Mouse (Mus musculus): ENCODE data around the gene Tgfbrap1. TPM values are rescaled to one million over a fixed set of nuclear protein-coding genes. Genes with fewer than 3 reads are reported as not detected.
A peak's percentile ranks its signal among the peaks of the same experiment; 100 is the strongest.

Tgfbrap1 gene
- total and polyA plus RNA-seq, 3 experiments = 13.0 to 44.5 (median 19.7) TPM

DNA sequence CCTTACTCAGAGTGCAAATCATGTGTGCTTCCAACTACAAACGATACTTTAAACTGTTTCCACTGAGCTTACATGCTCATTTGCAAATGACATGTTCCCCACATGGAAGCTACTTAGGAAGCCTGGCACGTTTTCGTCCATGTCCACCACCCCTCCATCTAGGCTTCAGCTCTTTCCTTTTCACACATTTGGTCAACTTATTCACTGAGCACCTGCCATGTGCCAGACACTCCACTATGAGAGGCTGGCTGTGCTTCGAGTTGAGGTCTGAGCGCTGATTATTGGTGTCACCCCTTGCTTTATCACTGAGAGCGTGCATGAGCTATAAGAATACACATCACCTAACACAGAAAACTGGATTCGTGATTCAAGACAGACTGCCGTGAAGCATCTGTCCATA, 26.4 kb downstream of the Tgfbrap1 start:
- H3K36me3 ChIP-seq (replicated peaks) = peaks cover 81% of the 10 kb centered on the region

DNA sequence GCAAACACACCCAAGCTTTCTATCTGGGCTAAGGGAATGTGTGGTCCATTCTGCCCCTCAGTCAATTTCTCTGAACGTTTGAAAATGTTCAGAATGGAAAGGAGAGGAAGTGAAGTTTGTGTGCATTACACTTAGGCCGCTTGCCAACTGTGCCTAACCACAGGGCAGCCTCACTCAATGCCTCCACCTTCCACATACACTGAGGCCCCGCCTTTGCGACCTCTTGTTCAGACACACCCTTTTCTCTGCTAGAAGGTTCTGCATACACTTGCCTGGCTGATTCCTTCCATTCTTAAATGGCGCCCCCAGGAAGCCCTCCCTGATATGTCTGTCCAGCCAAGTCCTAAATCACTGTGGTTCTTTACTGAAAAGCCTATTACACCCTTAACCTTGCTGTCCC, 27.7 kb downstream of the Tgfbrap1 start:
- peaks cover 12% of the 10 kb centered on the region for H3K4me1 ChIP-seq (ENCODE audit: insufficient read depth, low read depth, low read length)
- ATAC-seq (ENCODE audit: extremely low read depth, insufficient number of reproducible peaks, low FRiP score, poor library complexity, severe bottlenecking) = peak; percentile 36; the same call in 1 of the 2 replicates
- TF ChIP-seq POLR2AphosphoS5 (IDR thresholded peaks at IDR 0.05; ENCODE audit: insufficient replicate concordance, low read depth, low read length) (no peak), CTCF (IDR thresholded peaks at IDR 0.05; ENCODE audit: low read depth, low read length) (no peak), TAL1 (conservative IDR thresholded peaks at IDR 0.05; ENCODE audit: low read depth, low read length) (no peak), GATA1 (IDR thresholded peaks at IDR 0.05; ENCODE audit: borderline replicate concordance, low read length) (no peak)
- no peaks in the 10 kb centered on the region for H3K27me3 ChIP-seq (ENCODE audit: insufficient read depth, low read length)
- no peaks in the 10 kb centered on the region for H3K9me3 ChIP-seq (replicated peaks)
- DNase-seq (ENCODE audit: low spot score) = peak; percentile 72
- peaks cover 81% of the 10 kb centered on the region for H3K36me3 ChIP-seq (replicated peaks)
- H3K4me3 ChIP-seq (ENCODE audit: low read depth, low read length) = no peak overlapping the region

More for the DNA sequence above, 26.4 kb downstream of the Tgfbrap1 start:
- DNase-seq (ENCODE audit: low spot score) (no peak), ATAC-seq (ENCODE audit: extremely low read depth, insufficient number of reproducible peaks, low FRiP score, poor library complexity, severe bottlenecking) (no peak)
- H3K4me3 ChIP-seq (ENCODE audit: low read depth, low read length) = no peak overlapping the region
- H3K27me3 ChIP-seq (ENCODE audit: insufficient read depth, low read length) = no peaks in the 10 kb centered on the region
- no peaks in the 10 kb centered on the region for H3K9me3 ChIP-seq (replicated peaks)
- H3K4me1 ChIP-seq (ENCODE audit: insufficient read depth, low read depth, low read length) = peaks cover 12% of the 10 kb centered on the region
- TF ChIP-seq GATA1 (IDR thresholded peaks at IDR 0.05; ENCODE audit: borderline replicate concordance, low read length) (no peak), POLR2AphosphoS5 (IDR thresholded peaks at IDR 0.05; ENCODE audit: insufficient replicate concordance, low read depth, low read length) (no peak), CTCF (IDR thresholded peaks at IDR 0.05; ENCODE audit: low read depth, low read length) (no peak), GATA2 (IDR thresholded peaks at IDR 0.05; ENCODE audit: borderline replicate concordance, low read depth, low read length) (no peak), TAL1 (conservative IDR thresholded peaks at IDR 0.05; ENCODE audit: low read depth, low read length) (no peak)

DNA sequence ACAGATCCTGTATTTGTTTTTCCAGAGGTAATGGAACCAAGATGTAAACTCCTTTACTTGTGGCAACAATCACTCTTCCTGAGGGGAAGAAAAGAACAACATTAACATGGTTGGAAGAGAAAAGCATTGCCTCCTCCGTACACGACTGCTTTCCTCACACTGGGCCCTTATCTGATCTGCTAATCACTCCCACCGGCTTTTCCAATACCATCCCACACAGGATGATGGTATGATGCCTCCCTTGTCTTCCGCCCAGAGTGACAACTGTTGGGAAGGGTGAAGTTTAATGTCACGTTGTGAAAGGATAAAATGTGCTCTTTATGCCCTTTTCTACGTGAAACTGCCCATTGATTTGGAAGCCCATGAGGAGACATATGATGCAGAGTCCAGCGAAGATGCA, 30.9 kb downstream of the Tgfbrap1 start:
- peaks cover 76% of the 10 kb centered on the region for H3K36me3 ChIP-seq (replicated peaks)
- TF ChIP-seq CTCF (IDR thresholded peaks at IDR 0.05; ENCODE audit: low read depth, low read length) (no peak), GATA1 (IDR thresholded peaks at IDR 0.05; ENCODE audit: borderline replicate concordance, low read length) (no peak), TAL1 (conservative IDR thresholded peaks at IDR 0.05; ENCODE audit: low read depth, low read length) (no peak), POLR2AphosphoS5 (IDR thresholded peaks at IDR 0.05; ENCODE audit: insufficient replicate concordance, low read depth, low read length) (no peak), GATA2 (IDR thresholded peaks at IDR 0.05; ENCODE audit: borderline replicate concordance, low read depth, low read length) (no peak)
- H3K4me1 ChIP-seq (ENCODE audit: insufficient read depth, low read depth, low read length) = peaks cover 12% of the 10 kb centered on the region
- no peaks in the 10 kb centered on the region for H3K9me3 ChIP-seq (replicated peaks)
- no peak for DNase-seq (ENCODE audit: low spot score)
- ATAC-seq (ENCODE audit: extremely low read depth, insufficient number of reproducible peaks, low FRiP score, poor library complexity, severe bottlenecking) = no peak
- no peaks in the 10 kb centered on the region for H3K27me3 ChIP-seq (ENCODE audit: insufficient read depth, low read length)
- H3K4me3 ChIP-seq (ENCODE audit: low read depth, low read length) = no peak overlapping the region

DNA sequence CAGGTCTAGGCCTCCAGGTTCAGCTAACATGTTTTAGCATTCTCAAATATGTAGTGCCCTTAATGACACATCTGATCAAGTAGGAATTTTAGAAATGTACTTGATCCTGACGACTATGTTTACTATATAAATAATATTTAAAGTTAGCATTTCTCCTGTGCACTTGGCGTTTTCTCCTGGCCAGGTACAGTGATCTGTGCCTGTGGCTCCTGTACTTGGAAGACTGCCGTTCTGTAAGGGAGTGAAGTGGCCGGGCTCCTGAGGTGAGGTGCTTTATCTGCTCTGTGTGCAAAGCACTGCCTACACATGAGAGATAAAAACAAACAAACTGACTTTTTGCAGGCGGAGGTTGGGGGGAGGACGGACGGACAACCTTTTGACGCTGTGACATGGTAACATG, 31.9 kb downstream of the Tgfbrap1 start:
- no peak for DNase-seq (ENCODE audit: low spot score)
- Histone ChIP-seq H3K4me1 (ENCODE audit: insufficient read depth, low read depth, low read length) (peaks cover 12% of the 10 kb centered on the region), H3K36me3 (replicated peaks) (peaks cover 77% of the 10 kb centered on the region), H3K9me3 (replicated peaks) (no peaks in the 10 kb centered on the region), H3K4me3 (ENCODE audit: low read depth, low read length) (no peak overlapping the region), H3K27me3 (ENCODE audit: insufficient read depth, low read length) (no peaks in the 10 kb centered on the region)
- no peak for TF ChIP-seq TAL1 (conservative IDR thresholded peaks at IDR 0.05; ENCODE audit: low read depth, low read length)
- no peak for TF ChIP-seq CTCF (IDR thresholded peaks at IDR 0.05; ENCODE audit: low read depth, low read length)
- no peak for TF ChIP-seq POLR2AphosphoS5 (IDR thresholded peaks at IDR 0.05; ENCODE audit: insufficient replicate concordance, low read depth, low read length)
- TF ChIP-seq GATA2 (IDR thresholded peaks at IDR 0.05; ENCODE audit: borderline replicate concordance, low read depth, low read length) = no peak
- TF ChIP-seq GATA1 (IDR thresholded peaks at IDR 0.05; ENCODE audit: borderline replicate concordance, low read length) = no peak
- ATAC-seq (ENCODE audit: extremely low read depth, insufficient number of reproducible peaks, low FRiP score, poor library complexity, severe bottlenecking) = no peak

DNA sequence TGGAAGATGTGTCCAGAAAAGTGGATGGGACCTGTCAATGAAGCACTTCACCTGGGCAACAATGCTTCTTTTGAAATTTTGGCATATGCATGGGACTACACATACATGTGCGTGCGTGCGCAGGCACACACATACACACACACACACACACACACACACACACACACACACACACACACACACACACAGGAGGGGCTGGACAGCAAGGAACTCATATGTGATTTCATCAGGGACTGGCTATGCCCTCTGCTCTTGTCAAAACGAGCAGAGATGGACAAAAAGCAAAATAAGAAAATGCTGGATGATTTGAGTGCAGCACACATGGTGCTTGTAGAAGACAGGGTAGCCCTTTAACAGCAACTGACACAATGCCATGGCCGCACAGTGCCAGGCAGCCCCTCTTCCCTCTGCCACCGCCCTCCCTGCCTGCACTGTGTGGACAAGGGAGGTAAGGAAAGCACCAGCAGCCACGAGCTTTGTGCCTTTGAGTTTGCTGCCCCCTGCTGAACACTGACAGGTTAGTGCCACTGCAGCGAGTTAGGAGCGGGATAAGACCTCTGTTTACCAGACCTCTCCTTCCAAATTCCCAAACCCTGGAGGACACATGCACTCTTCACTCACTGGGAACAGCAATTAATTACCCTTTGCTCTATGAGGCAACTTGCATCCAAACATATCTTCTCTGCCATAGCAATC, 32.7 kb downstream of the Tgfbrap1 start:
- DNase-seq (ENCODE audit: low spot score) (peak; percentile 34), ATAC-seq (ENCODE audit: extremely low read depth, insufficient number of reproducible peaks, low FRiP score, poor library complexity, severe bottlenecking) (no peak)
- peaks cover 5% of the 10 kb centered on the region for H3K4me1 ChIP-seq (ENCODE audit: insufficient read depth, low read depth, low read length)
- no peaks in the 10 kb centered on the region for H3K27me3 ChIP-seq (ENCODE audit: insufficient read depth, low read length)
- peaks cover 77% of the 10 kb centered on the region for H3K36me3 ChIP-seq (replicated peaks)
- no peaks in the 10 kb centered on the region for H3K9me3 ChIP-seq (replicated peaks)
- TF ChIP-seq GATA2 (IDR thresholded peaks at IDR 0.05; ENCODE audit: borderline replicate concordance, low read depth, low read length) = no peak
- TF ChIP-seq TAL1 (conservative IDR thresholded peaks at IDR 0.05; ENCODE audit: low read depth, low read length) = no peak
- no peak for TF ChIP-seq POLR2AphosphoS5 (IDR thresholded peaks at IDR 0.05; ENCODE audit: insufficient replicate concordance, low read depth, low read length)
- TF ChIP-seq CTCF (IDR thresholded peaks at IDR 0.05; ENCODE audit: low read depth, low read length) = peak; percentile 45
- no peak for TF ChIP-seq GATA1 (IDR thresholded peaks at IDR 0.05; ENCODE audit: borderline replicate concordance, low read length)
- no peak overlapping the region for H3K4me3 ChIP-seq (ENCODE audit: low read depth, low read length)

DNA sequence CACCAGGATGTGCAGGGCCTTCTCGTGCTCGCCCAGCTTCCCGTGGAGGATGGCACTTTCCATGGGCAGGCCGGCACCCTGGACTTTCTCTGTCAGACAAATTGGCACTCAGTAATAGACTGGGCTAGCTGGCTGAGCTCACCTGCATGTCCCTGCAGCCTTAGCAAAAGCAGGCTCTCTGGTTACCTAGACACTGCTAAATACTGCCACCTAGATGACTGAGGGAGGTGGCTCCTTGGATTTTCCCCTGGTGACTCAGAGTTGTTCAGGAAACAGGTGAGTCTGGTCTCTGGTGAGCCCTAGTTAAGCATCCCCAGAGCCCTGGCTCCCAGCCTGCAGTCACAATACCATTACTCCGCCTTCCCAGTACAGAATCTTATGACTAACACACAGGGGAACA, 46.5 kb downstream of the Tgfbrap1 start:
- Histone ChIP-seq H3K9me3 (replicated peaks) (no peaks in the 10 kb centered on the region), H3K4me1 (ENCODE audit: insufficient read depth, low read depth, low read length) (no peaks in the 10 kb centered on the region), H3K27me3 (ENCODE audit: insufficient read depth, low read length) (no peaks in the 10 kb centered on the region), H3K4me3 (ENCODE audit: low read depth, low read length) (no peak overlapping the region), H3K36me3 (replicated peaks) (peaks cover 91% of the 10 kb centered on the region)
- TF ChIP-seq GATA2 (IDR thresholded peaks at IDR 0.05; ENCODE audit: borderline replicate concordance, low read depth, low read length) (no peak), CTCF (IDR thresholded peaks at IDR 0.05; ENCODE audit: low read depth, low read length) (no peak), GATA1 (IDR thresholded peaks at IDR 0.05; ENCODE audit: borderline replicate concordance, low read length) (no peak), POLR2AphosphoS5 (IDR thresholded peaks at IDR 0.05; ENCODE audit: insufficient replicate concordance, low read depth, low read length) (no peak), TAL1 (conservative IDR thresholded peaks at IDR 0.05; ENCODE audit: low read depth, low read length) (no peak)
- no peak for ATAC-seq (ENCODE audit: extremely low read depth, insufficient number of reproducible peaks, low FRiP score, poor library complexity, severe bottlenecking)
- DNase-seq (ENCODE audit: low spot score) = no peak
